Mouse (Mus musculus) heart, postnatal 14 days (tissue): ENCODE data around the gene Ccdc188. TPM values are rescaled to one million over a fixed set of nuclear protein-coding genes. Genes with fewer than 3 reads are reported as not detected.
"Not testable (repeated sequence)": the region's sequence is repeated elsewhere in the genome, so short reads cannot be mapped to it uniquely, and the experiment has no call there.

Source experiments
- DNase-seq, 2 experiments: peaks; one replicate each; pipeline ENCODE4 v3.0.0; 2021 to 2022
- intact Hi-C: fragments of 180-260 bp; cut with DNase I; formaldehyde crosslinking; loops from one replicate; pipeline ENCODE4 v1.15.1; 2025
- long read RNA-seq, 2 experiments: library from polyadenylated mRNA; stranded (forward); transcript quantifications; one replicate each; pipeline ENCODE4 v2.0.0; 2021
- total RNA-seq, 2 experiments: library from RNA; stranded (reverse); gene quantifications; 2 replicates each; pipeline ENCODE4 v1.2.3; 2021

Gene Ccdc188
- total RNA-seq, result not detected
- long read RNA-seq, experiment 1, result 0 reads
- long read RNA-seq, experiment 2, result 0 reads

GRCm38 (mm10) chr16:18217579-18217978 lies at the start of gene Ccdc188:
Gene Ccdc188 (plus strand): TSS chr16:18217879.
- DNase-seq, result no peak
- intact Hi-C loops, result no loop called here

- intact Hi-C loops, result no loop called here
- DNase-seq, result no peak
These were observed 48.5 kb upstream of the Ccdc188 start for GRCm38 (mm10) chr16:18169156-18169555.

DNA sequence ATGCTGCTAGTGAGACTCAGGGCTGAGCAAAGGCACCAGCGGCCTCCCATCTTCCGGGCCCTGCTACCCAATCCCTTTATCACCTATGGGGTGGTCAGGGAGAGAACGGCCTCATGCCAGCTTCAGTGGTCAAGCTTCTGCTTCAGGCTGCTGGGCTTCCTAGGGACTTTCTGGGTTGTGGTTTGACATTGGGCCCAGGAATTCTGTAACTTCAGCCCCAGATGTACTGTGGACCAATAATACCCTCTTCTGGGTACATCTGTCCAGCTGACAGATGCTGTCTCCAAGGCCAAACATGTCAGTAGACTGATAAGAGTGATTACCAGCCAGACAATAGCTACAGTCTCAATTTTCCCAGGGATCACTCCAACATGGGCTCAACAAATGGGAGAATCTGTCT lies 47.9 kb upstream of the Ccdc188 start:
- intact Hi-C loops, result no loop called here
- DNase-seq, result no peak

GRCm38 (mm10) chr16:18172266-18172855 lies 45.3 kb upstream of the Ccdc188 start:
- intact Hi-C loops, result loop anchor here (1.0 to 2.0 kb wide), 3 partner anchors 45 to 120 kb away; partner anchors contain the start of genes Dgcr6 and Rtn4r

DNA sequence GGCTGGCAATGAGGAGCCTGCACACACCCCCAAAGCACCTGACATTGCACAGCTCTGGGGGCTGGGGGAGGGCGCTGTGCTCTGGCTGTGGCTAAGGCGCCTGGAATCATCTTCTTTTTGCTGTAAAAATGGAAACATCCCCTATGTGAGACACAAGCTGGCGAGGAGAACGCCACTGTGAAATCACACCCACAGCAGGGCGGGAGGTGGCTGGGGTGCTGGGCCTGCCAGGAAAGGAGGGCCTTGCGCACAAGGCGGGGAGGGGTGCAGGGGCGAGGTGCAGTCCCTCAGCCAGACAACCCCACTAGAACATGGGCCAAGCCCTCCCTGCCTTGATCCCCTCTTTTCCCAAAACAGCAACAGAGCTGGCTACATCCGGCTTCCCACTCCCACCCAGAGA lies 44.4 kb upstream of the Ccdc188 start:
- DNase-seq, result no peak
- intact Hi-C loops, result loop anchor here (2.0 kb wide), 1 partner anchor 120 kb away; the partner anchor contains the start of gene Dgcr6

More at GRCm38 (mm10) chr16:18172266-18172855, 45.3 kb upstream of the Ccdc188 start:
- peak; percentile 83 to 91 for DNase-seq

DNA sequence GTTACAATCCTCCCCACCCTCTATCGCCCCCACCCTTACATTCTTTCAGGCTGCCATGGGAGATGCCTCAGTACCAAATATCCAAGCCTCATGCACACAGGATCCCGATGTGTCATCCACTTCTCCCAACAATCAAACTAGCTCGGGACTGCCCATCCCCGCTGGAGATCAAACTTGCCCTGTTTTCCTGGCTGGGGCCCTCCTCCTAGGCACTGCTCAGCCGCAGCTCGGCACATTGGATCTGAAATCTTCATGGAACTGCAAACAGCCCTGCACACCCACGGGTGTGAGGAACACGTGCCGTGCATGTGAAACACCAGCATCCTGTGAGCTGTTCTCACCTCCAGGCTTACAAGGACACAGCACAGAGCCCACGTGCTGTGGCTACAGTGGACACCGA lies 43.9 kb upstream of the Ccdc188 start:
- no peak for DNase-seq
- intact Hi-C loops, result loop anchor here (2.0 kb wide), 1 partner anchor 121 kb away; the partner anchor contains the start of gene Dgcr6

- intact Hi-C loops, result loop anchor here (2.0 kb wide), 1 partner anchor 37 kb away; no protein-coding TSS in a partner anchor
- no peak for DNase-seq
These were observed 41.7 kb upstream of the Ccdc188 start for GRCm38 (mm10) chr16:18175817-18176541.

DNA sequence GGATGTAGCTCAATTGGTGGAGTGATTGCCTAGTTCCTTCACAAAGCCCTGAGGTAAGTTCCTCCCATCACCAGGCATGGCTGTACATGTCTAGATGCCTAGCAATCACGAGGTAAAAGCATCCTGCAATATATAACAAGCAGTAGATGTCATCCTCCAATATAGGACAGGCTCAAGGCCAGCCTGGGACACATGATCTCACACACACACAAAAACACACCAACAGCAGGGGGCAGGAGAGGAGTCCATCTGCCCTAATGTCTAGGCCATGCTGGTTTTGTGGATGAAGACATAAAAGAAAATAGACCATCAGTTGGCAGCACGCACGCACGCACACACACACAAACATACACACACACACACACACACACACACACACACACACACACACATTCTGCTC lies 40.9 kb upstream of the Ccdc188 start:
- DNase-seq, result no peak
- intact Hi-C loops, result loop anchor here (2.0 kb wide), 1 partner anchor 36 kb away; no protein-coding TSS in a partner anchor

DNA sequence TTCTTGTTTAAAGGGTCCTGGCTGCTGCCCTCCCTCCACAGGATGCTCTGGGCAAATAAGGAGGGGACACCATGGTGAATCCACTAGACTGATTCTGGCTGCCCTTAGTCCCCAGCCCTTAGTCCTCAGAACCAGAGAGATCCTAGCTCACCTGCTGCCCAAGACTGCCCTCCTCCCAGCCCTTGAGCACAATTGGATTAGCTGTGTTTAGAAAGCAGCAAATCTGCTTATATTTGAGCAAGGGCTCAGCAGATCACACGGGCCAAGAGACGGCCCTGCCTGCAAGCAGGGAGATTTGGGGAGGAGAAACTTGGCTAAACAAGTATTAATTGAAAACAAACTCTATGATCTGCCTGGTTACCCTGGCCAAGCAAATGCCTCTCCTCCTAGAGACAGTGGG lies 38.1 kb upstream of the Ccdc188 start:
- no peak for DNase-seq
- intact Hi-C loops, result no loop called here

- intact Hi-C loops, result no loop called here
- no peak for DNase-seq
These were observed 36.3 kb upstream of the Ccdc188 start for GRCm38 (mm10) chr16:18181398-18181797.

DNA sequence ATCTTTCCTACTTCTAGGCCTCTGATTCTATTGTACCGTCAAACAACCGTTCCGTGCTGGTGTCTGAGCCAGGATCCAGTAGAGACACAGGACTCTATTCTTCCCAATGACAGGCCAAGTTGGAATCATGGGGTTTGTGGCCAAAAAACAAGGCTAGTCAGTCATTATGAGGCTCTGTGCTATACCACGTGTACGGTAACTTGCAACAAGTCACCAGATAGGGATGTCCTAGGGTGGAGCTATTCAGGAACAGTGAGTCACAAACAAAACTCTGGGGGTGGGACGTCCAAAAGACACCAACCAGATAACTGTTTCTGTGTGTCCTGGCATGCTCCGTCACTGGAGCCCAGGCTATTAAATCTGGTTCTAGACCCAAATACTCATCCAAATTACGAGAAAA lies 34.9 kb upstream of the Ccdc188 start:
- intact Hi-C loops, result no loop called here
- DNase-seq, result no peak

GRCm38 (mm10) chr16:18185715-18186449 lies 31.8 kb upstream of the Ccdc188 start:
- intact Hi-C loops, result no loop called here

DNA sequence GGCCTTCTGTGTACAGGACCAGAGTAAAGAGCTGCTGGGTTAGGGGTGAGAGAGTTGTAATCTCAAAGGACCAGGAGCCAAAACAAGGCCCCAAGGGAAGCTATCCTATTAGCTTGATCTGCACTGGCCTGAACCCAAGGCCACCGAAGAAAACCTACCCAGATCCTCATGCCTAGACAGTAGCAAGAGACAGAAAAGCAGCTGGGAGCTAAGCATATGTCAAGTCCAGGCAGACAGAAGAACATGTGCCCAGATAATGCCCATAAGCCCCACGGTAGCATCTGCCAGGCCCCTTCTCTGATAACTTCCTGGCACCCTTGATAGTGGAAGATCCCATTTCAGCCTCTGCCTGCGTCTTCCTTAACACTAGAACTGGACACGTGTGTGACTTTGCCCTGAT lies 30.9 kb upstream of the Ccdc188 start:
- intact Hi-C loops, result no loop called here
- DNase-seq, result no peak

More at GRCm38 (mm10) chr16:18185715-18186449, 31.8 kb upstream of the Ccdc188 start:
- no peak for DNase-seq

DNA sequence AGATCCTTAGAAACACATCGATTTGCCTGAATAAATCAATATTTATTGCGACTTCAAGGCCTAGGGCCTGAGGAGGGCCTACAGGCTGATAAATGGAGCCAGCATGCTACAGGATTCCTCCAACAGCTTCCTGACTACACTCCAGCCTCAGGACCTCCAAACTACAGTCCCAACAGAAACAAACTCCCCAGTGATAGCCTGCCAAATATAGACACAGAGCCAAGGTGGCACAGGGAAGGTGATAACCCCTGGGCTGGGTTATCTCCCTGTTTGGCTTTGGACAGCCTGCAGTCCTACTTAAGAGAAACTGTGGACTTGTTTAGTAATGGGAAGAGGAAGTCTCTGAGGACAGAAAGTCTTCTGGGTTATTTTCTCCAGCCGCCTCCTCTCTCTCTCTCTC lies 30.5 kb upstream of the Ccdc188 start:
- intact Hi-C loops, result no loop called here
- DNase-seq, result no peak

DNA sequence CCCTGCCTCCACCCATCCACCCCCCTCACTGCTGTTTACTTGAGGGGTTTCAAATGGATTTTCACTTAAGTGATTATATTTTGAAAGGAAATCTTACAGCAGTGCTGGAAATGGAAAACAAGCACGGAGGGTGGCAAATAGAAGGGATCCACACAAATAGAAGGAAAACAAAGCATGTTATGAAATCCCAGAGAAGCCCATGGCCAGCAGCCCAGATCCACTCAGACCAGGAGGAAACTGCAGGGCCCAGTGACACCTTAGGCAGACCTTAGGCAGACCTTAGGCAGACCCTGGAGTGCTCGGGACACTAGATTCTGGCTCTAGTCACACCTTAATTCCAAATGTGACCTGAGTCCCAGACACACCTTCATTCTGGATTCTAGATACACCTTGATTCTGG lies 26.7 kb upstream of the Ccdc188 start:
- DNase-seq, result no peak
- intact Hi-C loops, result no loop called here

DNA sequence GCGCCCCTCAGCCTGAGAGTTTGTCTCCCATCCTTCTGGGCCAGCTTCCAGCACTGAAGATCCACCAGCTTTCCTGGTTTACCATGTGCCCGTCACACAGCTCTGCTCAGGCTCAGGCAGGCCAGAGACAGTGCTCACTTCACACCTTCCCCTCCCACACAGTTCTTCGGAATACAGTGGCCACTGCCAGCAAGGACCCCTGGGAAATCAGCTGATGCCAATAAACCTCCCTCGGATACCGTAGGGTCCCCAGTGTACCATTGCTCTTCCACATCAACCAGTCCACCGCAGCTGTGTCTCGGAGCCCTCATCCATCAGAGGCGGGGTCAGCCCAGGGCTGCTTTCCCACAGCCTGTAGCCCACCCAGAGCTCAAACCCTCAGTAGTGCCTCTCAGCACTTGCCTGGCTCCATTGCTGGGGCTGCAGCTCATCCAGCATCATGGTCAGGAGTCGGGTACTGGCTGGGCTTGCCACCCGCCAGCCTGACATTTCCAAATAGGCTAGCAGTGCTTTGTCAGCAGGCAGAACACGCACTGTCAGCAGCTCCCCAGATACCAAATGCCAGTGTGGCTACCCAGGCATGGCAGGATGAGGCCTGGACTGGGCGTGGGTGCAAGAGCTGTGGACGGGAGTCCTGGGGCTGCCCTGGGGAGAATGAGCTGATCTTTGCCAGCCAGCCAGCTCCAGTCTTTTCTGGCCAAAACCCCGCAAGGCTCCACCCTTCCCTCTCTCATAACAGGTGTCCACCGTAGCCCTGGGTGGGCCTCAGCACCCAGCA lies 23.3 kb upstream of the Ccdc188 start:
- intact Hi-C loops, result no loop called here
- no peak for DNase-seq

DNA sequence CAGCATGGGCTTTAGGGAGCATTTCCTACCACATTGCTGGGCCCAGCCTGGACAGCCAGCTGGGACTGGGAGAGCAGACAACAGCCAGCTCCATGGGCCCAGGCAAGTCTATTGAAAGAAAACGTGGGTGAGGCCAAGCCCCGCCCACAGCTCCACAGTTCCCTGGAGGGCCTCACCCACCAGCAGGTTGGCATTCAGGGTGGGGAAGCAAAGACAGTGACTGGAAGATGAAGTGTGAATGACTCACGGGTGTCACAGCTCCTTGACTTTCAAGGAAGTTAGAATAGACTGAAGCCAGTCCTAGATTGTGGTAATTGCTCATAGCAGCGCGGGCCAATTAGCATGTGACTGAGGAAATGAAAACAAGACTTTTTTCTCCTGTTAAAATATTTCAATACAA lies 22.6 kb upstream of the Ccdc188 start:
- DNase-seq, result peak in 1 of 2 experiments; percentile 23
- intact Hi-C loops, result no loop called here

DNA sequence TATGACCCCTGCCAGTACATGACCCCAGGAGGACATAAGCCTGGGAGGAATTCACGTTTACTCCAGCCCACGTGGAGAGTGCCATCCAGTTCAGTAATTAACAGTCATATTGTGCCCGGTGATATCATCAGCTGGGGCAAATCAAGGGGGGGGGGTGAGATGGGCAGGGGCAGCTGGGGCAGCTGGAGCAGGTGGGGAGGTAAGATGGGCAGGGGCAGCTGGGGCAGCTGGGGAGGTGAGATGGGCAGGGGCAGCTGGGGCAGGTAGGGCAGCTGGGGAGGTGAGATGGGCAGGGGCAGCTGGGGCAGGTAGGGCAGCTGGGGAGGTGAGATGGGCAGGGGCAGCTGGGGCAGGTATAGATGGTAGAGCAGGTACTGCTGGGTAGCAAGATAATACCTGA lies 22.1 kb upstream of the Ccdc188 start:
- DNase-seq, intact Hi-C loops: not testable (repeated sequence)

- DNase-seq, result no peak
- intact Hi-C loops, result no loop called here
These were observed 19.8 kb upstream of the Ccdc188 start for GRCm38 (mm10) chr16:18197881-18198280.

GRCm38 (mm10) chr16:18198365-18199098 lies 19.1 kb upstream of the Ccdc188 start:
- no peak for DNase-seq
- intact Hi-C loops, result no loop called here
